Mouse (Mus musculus) myocyte (in vitro differentiated cells): ENCODE data around the gene Psmc3ip. TPM values are rescaled to one million over a fixed set of nuclear protein-coding genes. Genes with fewer than 3 reads are reported as not detected.

ENCODE experiments used
- H3K27me3 ChIP-seq: one replicate; pipeline ENCODE4 v1.6.1; 2011; ENCODE audit not compliant: control insufficient read depth, insufficient read depth, insufficient read length
- H3K36me3 ChIP-seq: one replicate; pipeline ENCODE4 v1.6.1; 2011; ENCODE audit not compliant: control insufficient read depth, insufficient read depth
- H3K4me2 ChIP-seq: one replicate; pipeline ENCODE4 v1.6.1; 2011; ENCODE audit warnings: low read depth, control low read depth
- H3K4me3 ChIP-seq: one replicate; pipeline ENCODE4 v1.5.1; 2011; ENCODE audit warnings: mild to moderate bottlenecking, control low read depth, moderate library complexity
- H3K79me2 ChIP-seq: one replicate; pipeline ENCODE4 v1.6.1; 2011; ENCODE audit not compliant: control insufficient read depth, insufficient read depth
- H3ac ChIP-seq: one replicate; pipeline ENCODE4 v1.6.1; 2011; ENCODE audit not compliant: control insufficient read depth, insufficient read length
- CEBPB ChIP-seq: IDR thresholded peaks from 2 replicates; pipeline ENCODE4 v1.6.1; 2011; ENCODE audit warnings: mild to moderate bottlenecking, moderate library complexity; ENCODE audit not compliant: poor library complexity, insufficient read depth, severe bottlenecking
- E2F4 ChIP-seq: IDR thresholded peaks from one replicate; pipeline ENCODE4 v1.6.1; 2011; ENCODE audit warnings: mild to moderate bottlenecking, control low read depth, moderate library complexity; ENCODE audit not compliant: insufficient read depth
- MAX ChIP-seq: IDR thresholded peaks from one replicate; pipeline ENCODE4 v1.6.1; 2011; ENCODE audit warnings: low read depth, mild to moderate bottlenecking, control low read depth
- MYOD1 ChIP-seq, 3 experiments: IDR thresholded peaks; one replicate each; pipeline ENCODE4 v1.6.1; 2011; ENCODE audit warnings: control low read depth in 2 of 3, low read depth in 2 of 3, mild to moderate bottlenecking in 2 of 3, moderate library complexity in 1 of 3; ENCODE audit not compliant: insufficient read length in 2 of 3, control insufficient read depth in 1 of 3
- MYOG ChIP-seq, 3 experiments: IDR thresholded peaks; one replicate each; pipeline ENCODE4 v1.6.1; 2011; ENCODE audit warnings: control low read depth in 2 of 3, low read depth in 2 of 3, mild to moderate bottlenecking in 2 of 3; ENCODE audit not compliant: insufficient read length in 2 of 3, control insufficient read depth in 1 of 3, insufficient read depth in 1 of 3
- POLR2A ChIP-seq: IDR thresholded peaks from one replicate; pipeline ENCODE4 v1.6.1; 2011; ENCODE audit warnings: low read depth, mild to moderate bottlenecking, control low read depth, moderate library complexity; ENCODE audit not compliant: insufficient read length
- POLR2AphosphoS2 ChIP-seq: IDR thresholded peaks from one replicate; pipeline ENCODE4 v1.6.1; 2011; ENCODE audit warnings: low read depth, control low read depth; ENCODE audit not compliant: insufficient read length
- REST ChIP-seq: IDR thresholded peaks from one replicate; pipeline ENCODE4 v1.6.1; 2011; ENCODE audit warnings: mild to moderate bottlenecking, control low read depth, moderate library complexity; ENCODE audit not compliant: insufficient read depth, insufficient read length
- SRF ChIP-seq: IDR thresholded peaks from one replicate; pipeline ENCODE4 v1.6.1; 2011; ENCODE audit warnings: low read depth; ENCODE audit not compliant: control insufficient read depth, insufficient read length
- TCF12 ChIP-seq: IDR thresholded peaks from one replicate; pipeline ENCODE4 v1.6.1; 2011; ENCODE audit warnings: mild to moderate bottlenecking, control low read depth; ENCODE audit not compliant: poor library complexity, insufficient read depth, severe bottlenecking
- TCF3 ChIP-seq: IDR thresholded peaks from one replicate; pipeline ENCODE4 v1.6.1; 2011; ENCODE audit warnings: low read depth, control low read depth; ENCODE audit not compliant: insufficient read length
- USF1 ChIP-seq: IDR thresholded peaks from one replicate; pipeline ENCODE4 v1.6.1; 2011; ENCODE audit warnings: low read depth, mild to moderate bottlenecking, control low read depth, moderate library complexity
- polyA plus RNA-seq: library from polyadenylated mRNA; unstranded; fragments of >200 nt; fragmentation: generic; extraction: Trizol; gene quantifications from one replicate; pipeline ENCODE4 v1.2.1, GENCODE M21; 2012; ENCODE audit warnings: missing spikeins

The Psmc3ip gene
- polyA plus RNA-seq, 1 experiment: 7.1 TPM

GRCm38 (mm10) chr11:101115564-101115963 is 20.3 kb upstream of the Psmc3ip start:
- Histone ChIP-seq H3K79me2 (peaks cover 89% of the 10 kb centered on the region), H3K4me2 (no peak overlapping the region), H3K36me3 (peaks cover 9% of the 10 kb centered on the region), H3ac (no peak overlapping the region), H3K4me3 (no peak overlapping the region), H3K27me3 (no peaks in the 10 kb centered on the region)
- TF ChIP-seq TCF12 (no peak), MYOG (IDR thresholded peaks at IDR 0.05; ENCODE audit: control insufficient read depth in 1 of 3, insufficient read depth in 1 of 3, insufficient read length in 2 of 3, low read depth in 2 of 3) (no peak)

GRCm38 (mm10) chr11:101112186-101112585 is 16.9 kb upstream of the Psmc3ip start:
- Histone ChIP-seq H3K4me2 (no peak overlapping the region), H3K27me3 (no peaks in the 10 kb centered on the region), H3K4me3 (no peak overlapping the region), H3K36me3 (peaks cover 7% of the 10 kb centered on the region), H3K79me2 (peaks cover 99% of the 10 kb centered on the region), H3ac (no peak overlapping the region)
- TF ChIP-seq MYOG (IDR thresholded peaks at IDR 0.05; ENCODE audit: control insufficient read depth in 1 of 3, insufficient read depth in 1 of 3, insufficient read length in 2 of 3, low read depth in 2 of 3) (no peak), CEBPB (no peak), MYOD1 (IDR thresholded peaks at IDR 0.05; ENCODE audit: control insufficient read depth in 1 of 3, insufficient read length in 2 of 3, low read depth in 2 of 3) (no peak), POLR2AphosphoS2 (no peak), TCF12 (no peak), E2F4 (no peak), TCF3 (no peak), POLR2A (no peak), REST (no peak), MAX (no peak), SRF (no peak), USF1 (no peak)

GRCm38 (mm10) chr11:101111178-101111577 is 15.9 kb upstream of the Psmc3ip start:
- no peak for TF ChIP-seq MYOD1 (IDR thresholded peaks at IDR 0.05; ENCODE audit: control insufficient read depth in 1 of 3, insufficient read length in 2 of 3, low read depth in 2 of 3)
- no peak for TF ChIP-seq MYOG (IDR thresholded peaks at IDR 0.05; ENCODE audit: control insufficient read depth in 1 of 3, insufficient read depth in 1 of 3, insufficient read length in 2 of 3, low read depth in 2 of 3)
- no peak for TF ChIP-seq TCF12
- no peak for TF ChIP-seq REST
- TF ChIP-seq SRF: no peak
- no peak for TF ChIP-seq USF1
- no peak for TF ChIP-seq E2F4
- no peak for TF ChIP-seq POLR2A
- no peak for TF ChIP-seq CEBPB
- no peak for TF ChIP-seq TCF3
- no peak for TF ChIP-seq POLR2AphosphoS2
- no peak for TF ChIP-seq MAX
- peaks cover 3% of the 10 kb centered on the region for H3K36me3 ChIP-seq
- H3ac ChIP-seq: no peak overlapping the region
- no peaks in the 10 kb centered on the region for H3K27me3 ChIP-seq
- H3K79me2 ChIP-seq: peaks cover 93% of the 10 kb centered on the region
- H3K4me3 ChIP-seq: no peak overlapping the region
- no peak overlapping the region for H3K4me2 ChIP-seq

DNA sequence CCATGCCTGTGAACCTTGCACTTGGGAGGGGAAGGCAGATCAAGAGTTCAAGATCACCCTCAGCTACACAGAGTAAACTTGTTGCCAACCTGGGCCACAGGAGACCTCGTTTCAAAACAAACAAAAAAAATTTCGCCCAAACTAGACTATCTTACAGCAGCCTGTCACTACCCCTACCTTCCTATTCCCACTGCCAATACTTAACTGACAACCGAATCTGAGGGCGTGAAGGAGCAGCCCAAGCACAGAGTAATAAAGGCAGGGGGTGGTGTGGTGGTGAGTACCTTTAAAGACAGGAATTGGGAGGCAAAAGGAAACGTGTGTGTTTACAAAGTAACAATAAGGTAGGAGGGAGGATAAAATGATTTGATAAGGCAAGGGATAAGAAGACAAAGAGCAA is 15.5 kb upstream of the Psmc3ip start:
- TF ChIP-seq USF1 (no peak), MYOD1 (IDR thresholded peaks at IDR 0.05; ENCODE audit: control insufficient read depth in 1 of 3, insufficient read length in 2 of 3, low read depth in 2 of 3) (no peak), POLR2A (no peak), TCF12 (no peak), SRF (no peak), E2F4 (no peak), REST (no peak), MYOG (IDR thresholded peaks at IDR 0.05; ENCODE audit: control insufficient read depth in 1 of 3, insufficient read depth in 1 of 3, insufficient read length in 2 of 3, low read depth in 2 of 3) (no peak), CEBPB (no peak), POLR2AphosphoS2 (no peak), TCF3 (no peak), MAX (no peak)
- Histone ChIP-seq H3K79me2 (peaks cover 89% of the 10 kb centered on the region), H3K36me3 (peaks cover 8% of the 10 kb centered on the region), H3K27me3 (no peaks in the 10 kb centered on the region), H3K4me2 (no peak overlapping the region), H3ac (no peak overlapping the region), H3K4me3 (no peak overlapping the region)

- TF ChIP-seq SRF (no peak), MYOD1 (IDR thresholded peaks at IDR 0.05; ENCODE audit: control insufficient read depth in 1 of 3, insufficient read length in 2 of 3, low read depth in 2 of 3) (no peak), TCF3 (no peak), E2F4 (no peak), USF1 (no peak), MAX (no peak), POLR2AphosphoS2 (no peak), MYOG (IDR thresholded peaks at IDR 0.05; ENCODE audit: control insufficient read depth in 1 of 3, insufficient read depth in 1 of 3, insufficient read length in 2 of 3, low read depth in 2 of 3) (no peak), TCF12 (no peak)
- Histone ChIP-seq H3K4me3 (no peak overlapping the region), H3ac (no peak overlapping the region), H3K27me3 (no peaks in the 10 kb centered on the region), H3K4me2 (no peak overlapping the region), H3K36me3 (peaks cover 13% of the 10 kb centered on the region), H3K79me2 (peaks cover 75% of the 10 kb centered on the region)
Observed at GRCm38 (mm10) chr11:101109351-101109750, 14.1 kb upstream of the Psmc3ip start.
